ENCODE assay signal across 1 mouse cellular context in the genomic region with DNA sequence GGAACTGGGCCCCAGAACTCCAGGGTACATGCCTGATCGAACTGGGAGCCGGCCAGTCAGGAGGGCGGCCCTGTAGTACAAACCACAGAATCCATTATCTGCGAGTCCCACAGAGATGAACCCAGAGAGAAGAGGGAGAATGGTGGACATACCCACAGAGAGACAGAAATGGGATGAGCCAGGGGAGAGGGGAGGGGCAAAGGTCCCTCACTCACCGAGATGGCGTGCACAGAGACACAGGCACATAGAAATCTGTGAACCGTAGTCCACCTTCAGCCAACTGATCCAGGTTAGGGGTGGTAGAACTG.
TF ChIP-seq lines count a peak whose summit lies in the region.

No protein-coding gene starts in this region.

TF ChIP-seq in CH12.LX, 34 proteins besides CTCF, POLR2A, EP300 and RAD21:
- TF ChIP-seq GABPA (IDR thresholded peaks at IDR 0.05; ENCODE audit: insufficient replicate concordance, low read depth, low read length) (no peak), ZC3H11A (IDR thresholded peaks at IDR 0.05; ENCODE audit: low read depth, low read length) (no peak), TCF12 (IDR thresholded peaks at IDR 0.05; ENCODE audit: low read depth, low read length) (no peak), ZKSCAN1 (IDR thresholded peaks at IDR 0.05; ENCODE audit: borderline replicate concordance, low read depth, low read length) (no peak), USF1 (IDR thresholded peaks at IDR 0.05; ENCODE audit: low read depth, low read length) (no peak), USF2 (conservative IDR thresholded peaks at IDR 0.05; ENCODE audit: low read depth, low read length) (no peak), MYC (IDR thresholded peaks at IDR 0.05; ENCODE audit: low read depth, low read length) (no peak), BHLHE40 (IDR thresholded peaks at IDR 0.05; ENCODE audit: low read depth, low read length) (no peak), JUN (IDR thresholded peaks at IDR 0.05; ENCODE audit: insufficient read depth, low read depth, low read length) (no peak), MXI1 (IDR thresholded peaks at IDR 0.05; ENCODE audit: low read depth, low read length) (no peak)
